Mouse (Mus musculus) heart, adult 2 months (tissue): Measurements from ENCODE around the gene Timm29. TPM values are rescaled to one million over a fixed set of nuclear protein-coding genes. Genes with fewer than 3 reads are reported as not detected.

Experiments used
- DNase-seq, 2 experiments: peaks; one replicate each; pipeline ENCODE4 v3.0.0; 2021
- H3K27ac ChIP-seq: fragments of 200-600 bp; 2 replicates; pipeline ENCODE4 v1.8.1; 2022
- H3K27me3 ChIP-seq: fragments of 200-500 bp; 2 replicates; pipeline ENCODE4 v1.6.1; 2012; ENCODE audit warnings: mild to moderate bottlenecking, low read length, inconsistent platforms, mixed read lengths; ENCODE audit not compliant: control insufficient read depth, insufficient read depth
- H3K36me3 ChIP-seq: fragments of 200-500 bp; 2 replicates; pipeline ENCODE4 v1.6.1; 2012; ENCODE audit warnings: low read length, inconsistent platforms; ENCODE audit not compliant: control insufficient read depth, insufficient read depth
- H3K4me1 ChIP-seq: fragments of 200-500 bp; 2 replicates; pipeline ENCODE4 v1.6.1; 2011; ENCODE audit warnings: low read length; ENCODE audit not compliant: control insufficient read depth, insufficient read depth
- H3K4me3 ChIP-seq: fragments of 200-600 bp; 2 replicates; pipeline ENCODE4 v1.8.1; 2022
- H3K79me2 ChIP-seq: fragments of 200-500 bp; replicated peaks from 2 replicates; pipeline ENCODE4 v1.6.1; 2012; ENCODE audit warnings: mild to moderate bottlenecking, inconsistent platforms, low read length, moderate library complexity, mixed read lengths; ENCODE audit not compliant: control insufficient read depth, insufficient read depth
- H3K9ac ChIP-seq: fragments of 200-500 bp; 2 replicates; pipeline ENCODE4 v1.6.1; 2012; ENCODE audit warnings: low read depth, mild to moderate bottlenecking, control low read depth, inconsistent platforms, low read length, mixed read lengths
- CTCF ChIP-seq: fragments of 200-600 bp; IDR thresholded peaks from 2 replicates; pipeline ENCODE4 v1.8.1; 2022; ENCODE audit warnings: antibody characterized with exemption, mild to moderate bottlenecking, moderate library complexity
- EP300 ChIP-seq: fragments of 200-500 bp; IDR thresholded peaks from 2 replicates; pipeline ENCODE4 v1.6.1; 2011; ENCODE audit warnings: low read depth, low read length, control low read depth; ENCODE audit not compliant: insufficient read depth
- POLR2A ChIP-seq: fragments of 200-500 bp; IDR thresholded peaks from 2 replicates; pipeline ENCODE4 v1.6.1; 2011; ENCODE audit warnings: mild to moderate bottlenecking, low read depth, low read length, control low read depth; ENCODE audit not compliant: insufficient read depth
- WGBS: fragments of 180-500 bp; shearing (Covaris S2); methylation state at CpG from one replicate; pipeline ENCODE4 v1.1.7; 2018; 5-methylcytosine and 5-hydroxymethylcytosine counted together
- intact Hi-C: fragments of 180-260 bp; cut with DNase I; formaldehyde crosslinking; loops from one replicate; pipeline ENCODE4 v1.15.1; 2025
- polyA plus RNA-seq: library from polyadenylated mRNA; depleted of rRNA; stranded (reverse); fragments of >200 nt; gene quantifications from 2 replicates; pipeline ENCODE4 v1.2.3, GENCODE M21; 2012
- total RNA-seq, 2 experiments: library from RNA; stranded (reverse); gene quantifications; 2 replicates each; pipeline ENCODE4 v1.2.3; 2021

Gene Timm29
- total and polyA plus RNA-seq, 3 experiments, result 35.2 to 63.8 (median 55.2) TPM

DNA sequence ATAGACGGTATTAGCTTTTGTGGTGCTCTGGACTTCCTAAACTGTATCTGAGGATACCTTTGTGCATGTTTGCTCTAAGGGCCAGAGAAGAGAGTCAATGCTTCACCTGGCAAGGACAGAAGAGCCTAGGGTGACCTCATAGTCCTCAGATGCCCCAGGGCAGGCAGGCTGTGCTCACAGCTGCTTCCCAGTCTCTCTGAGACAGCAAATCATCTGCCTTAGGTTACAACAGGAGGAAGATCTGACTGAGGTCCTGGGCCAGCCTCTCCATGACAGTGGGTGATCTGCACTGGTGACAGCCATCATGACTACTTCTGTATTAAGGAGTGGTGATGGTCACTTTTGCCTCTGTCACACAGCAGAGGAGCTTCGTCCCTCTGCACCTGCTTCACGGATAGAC, 33.4 kb upstream of the Timm29 start:
- WGBS, result 93% methylated on average over 3 of the region's 3 CpGs
- no peak overlapping the region for H3K4me3 ChIP-seq
- TF ChIP-seq EP300, result no peak
- no peak for TF ChIP-seq POLR2A
- no peak for TF ChIP-seq CTCF
- no peaks in the 10 kb centered on the region; the same call in 1 of the 2 replicates for H3K79me2 ChIP-seq
- intact Hi-C loops, result no loop called here
- no peaks in the 10 kb centered on the region for H3K36me3 ChIP-seq
- H3K27ac ChIP-seq, result no peak overlapping the region
- peaks cover 14% of the 10 kb centered on the region for H3K4me1 ChIP-seq
- no peak overlapping the region for H3K9ac ChIP-seq
- H3K27me3 ChIP-seq, result no peaks in the 10 kb centered on the region
- DNase-seq, result no peak

DNA sequence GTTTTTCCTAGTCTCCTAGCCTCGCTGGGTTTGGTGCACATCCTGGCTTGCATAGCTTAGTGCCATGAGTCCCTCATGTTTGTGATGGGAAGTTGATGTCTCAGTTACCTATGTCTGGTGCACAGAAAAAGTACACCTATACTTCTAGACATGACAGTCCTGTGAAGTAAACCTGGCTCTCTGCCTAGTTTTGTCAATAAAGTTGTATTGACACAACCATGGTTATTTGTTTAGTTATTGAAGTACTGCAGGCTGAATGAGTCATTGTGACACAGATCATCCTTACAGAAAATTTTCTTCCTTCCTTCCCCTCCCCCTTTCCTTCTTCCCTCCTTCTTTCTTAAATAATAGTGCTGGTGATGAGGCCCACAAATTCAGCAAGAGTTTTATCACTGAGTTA, 28.1 kb upstream of the Timm29 start:
- Histone ChIP-seq H3K4me1 (peaks cover 7% of the 10 kb centered on the region), H3K36me3 (0 out of 2 replicates have a peak, but pooled peaks cover 2% of the 10 kb centered on the region), H3K27ac (no peak overlapping the region), H3K9ac (no peak overlapping the region), H3K27me3 (no peaks in the 10 kb centered on the region), H3K79me2 (peaks cover 5% of the 10 kb centered on the region), H3K4me3 (no peak overlapping the region)
- no peak for TF ChIP-seq EP300
- TF ChIP-seq POLR2A, result no peak
- DNase-seq, result no peak
- intact Hi-C loops, result no loop called here
- WGBS, result 70% methylated on average over 1 of the region's 1 CpGs

GRCm38 (mm10) chr9:21565004-21565586, 27.4 kb upstream of the Timm29 start:
- Histone ChIP-seq H3K27ac (no peak overlapping the region), H3K9ac (no peak overlapping the region), H3K79me2 (peaks cover 5% of the 10 kb centered on the region), H3K27me3 (no peaks in the 10 kb centered on the region), H3K4me1 (peaks cover 7% of the 10 kb centered on the region), H3K4me3 (no peak overlapping the region), H3K36me3 (0 out of 2 replicates have a peak, but pooled peaks cover 2% of the 10 kb centered on the region)
- no peak for TF ChIP-seq EP300
- no peak for TF ChIP-seq CTCF
- TF ChIP-seq POLR2A, result no peak
- 59% methylated on average over 4 of the region's 4 CpGs for WGBS
- intact Hi-C loops, result no loop called here
- no peak for DNase-seq

- TF ChIP-seq POLR2A, result no peak
- no peak for TF ChIP-seq CTCF
- TF ChIP-seq EP300, result no peak
- 100% methylated on average over 1 of the region's 1 CpGs for WGBS
- 0 out of 2 replicates have a peak, but pooled peaks cover 2% of the 10 kb centered on the region for H3K36me3 ChIP-seq
- H3K27ac ChIP-seq, result no peak overlapping the region
- H3K4me1 ChIP-seq, result peaks cover 7% of the 10 kb centered on the region
- no peak for DNase-seq
- peaks cover 5% of the 10 kb centered on the region; the same call in 1 of the 2 replicates for H3K79me2 ChIP-seq
- H3K9ac ChIP-seq, result no peak overlapping the region
- H3K27me3 ChIP-seq, result no peaks in the 10 kb centered on the region
- H3K4me3 ChIP-seq, result no peak overlapping the region
- intact Hi-C loops, result no loop called here
These were observed 26.0 kb upstream of the Timm29 start for GRCm38 (mm10) chr9:21566538-21566937.

DNA sequence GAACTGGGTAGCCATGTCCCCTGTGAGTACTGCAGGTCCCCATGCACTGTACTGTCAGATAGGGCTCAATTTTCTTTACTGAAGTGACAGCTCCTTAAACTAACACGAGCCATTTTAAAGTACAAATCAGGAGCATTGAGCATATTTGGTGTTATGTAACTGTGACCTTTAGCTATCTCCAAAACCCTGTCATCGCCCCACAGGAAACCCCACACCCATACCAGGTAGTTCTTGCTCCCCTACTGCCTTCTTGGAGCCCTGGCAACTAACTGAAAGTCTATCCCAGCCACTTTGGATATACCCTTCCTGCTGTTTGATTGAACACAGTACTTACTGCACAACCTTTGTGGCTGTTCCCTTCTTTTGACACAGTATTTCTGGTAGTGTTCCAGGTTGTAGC, 25.5 kb upstream of the Timm29 start:
- Histone ChIP-seq H3K79me2 (peaks cover 5% of the 10 kb centered on the region; the same call in 1 of the 2 replicates), H3K27me3 (no peaks in the 10 kb centered on the region), H3K4me1 (peaks cover 7% of the 10 kb centered on the region), H3K27ac (no peak overlapping the region), H3K9ac (no peak overlapping the region), H3K4me3 (no peak overlapping the region), H3K36me3 (0 out of 2 replicates have a peak, but pooled peaks cover 2% of the 10 kb centered on the region)
- TF ChIP-seq CTCF, result no peak
- TF ChIP-seq POLR2A, result no peak
- TF ChIP-seq EP300, result no peak
- WGBS, result 57% methylated on average over 2 of the region's 2 CpGs
- no peak for DNase-seq
- intact Hi-C loops, result no loop called here

DNA sequence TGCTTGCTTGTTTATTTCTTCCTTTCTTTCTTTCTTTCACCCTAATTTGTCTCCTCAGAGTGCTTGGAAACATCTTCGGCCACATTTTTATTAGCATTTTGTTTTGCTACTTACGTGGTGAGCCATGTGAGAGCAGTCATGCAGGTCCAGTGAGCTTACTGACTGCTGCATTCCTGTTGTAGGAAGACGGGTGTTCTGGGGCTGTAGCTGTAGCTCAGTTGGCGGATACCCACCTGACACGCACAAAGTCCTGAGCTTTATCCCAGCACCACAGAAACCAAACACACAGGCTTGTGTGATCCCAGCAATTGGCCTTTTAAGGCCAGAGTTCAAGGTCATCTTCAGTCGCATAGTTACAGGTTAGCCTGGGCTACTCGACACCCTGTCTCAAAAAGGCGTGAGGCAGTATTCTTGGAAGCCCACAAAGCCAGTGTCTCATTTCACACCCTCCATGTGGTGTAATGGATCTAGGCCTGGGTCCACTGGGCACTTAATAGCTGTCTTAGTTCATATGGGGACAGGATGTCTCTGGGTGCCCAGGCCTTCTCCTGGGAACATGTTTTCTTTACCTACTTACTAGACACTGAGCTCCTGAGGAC, 23.8 kb upstream of the Timm29 start:
- 0 out of 2 replicates have a peak, but pooled peaks cover 2% of the 10 kb centered on the region for H3K36me3 ChIP-seq
- no peak overlapping the region for H3K9ac ChIP-seq
- H3K27me3 ChIP-seq, result no peaks in the 10 kb centered on the region
- TF ChIP-seq EP300 (no peak), CTCF (no peak), POLR2A (no peak)
- no peak overlapping the region for H3K4me3 ChIP-seq
- H3K4me1 ChIP-seq, result peaks cover 7% of the 10 kb centered on the region
- intact Hi-C loops, result no loop called here
- no peak for DNase-seq
- WGBS, result 91% methylated on average over 8 of the region's 8 CpGs
- H3K27ac ChIP-seq, result no peak overlapping the region
- peaks cover 5% of the 10 kb centered on the region; the same call in 1 of the 2 replicates for H3K79me2 ChIP-seq
